Mouse (Mus musculus): ENCODE measurements around the gene Itsn2.
"Not testable (repeated sequence)": the region's sequence is repeated elsewhere in the genome, so short reads cannot be mapped to it uniquely, and the experiment has no call there.

Itsn2 gene

DNA sequence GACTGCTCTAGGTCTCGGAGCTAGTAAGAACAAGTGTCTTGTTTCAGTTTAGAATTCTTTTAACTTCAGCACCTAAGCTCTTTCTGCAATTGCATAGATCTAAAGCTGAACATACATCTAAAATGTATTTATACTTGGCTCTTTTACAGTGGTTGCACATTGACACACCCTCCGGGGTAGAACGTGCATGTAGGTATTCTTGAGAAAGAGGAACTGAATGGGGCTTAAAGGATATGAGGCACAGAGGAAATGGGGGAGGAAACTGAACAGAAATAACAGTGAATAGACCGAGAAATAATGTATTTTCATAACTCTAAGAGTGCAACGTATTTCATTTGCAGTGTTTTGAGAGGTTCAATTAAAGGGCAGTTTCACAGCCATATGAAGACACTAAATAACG is 2.6 kb downstream of the Itsn2 start:
- in situ Hi-C loops (cut with MboI; ENCODE audit: low sequenced_read_pairs): no loop called here

DNA sequence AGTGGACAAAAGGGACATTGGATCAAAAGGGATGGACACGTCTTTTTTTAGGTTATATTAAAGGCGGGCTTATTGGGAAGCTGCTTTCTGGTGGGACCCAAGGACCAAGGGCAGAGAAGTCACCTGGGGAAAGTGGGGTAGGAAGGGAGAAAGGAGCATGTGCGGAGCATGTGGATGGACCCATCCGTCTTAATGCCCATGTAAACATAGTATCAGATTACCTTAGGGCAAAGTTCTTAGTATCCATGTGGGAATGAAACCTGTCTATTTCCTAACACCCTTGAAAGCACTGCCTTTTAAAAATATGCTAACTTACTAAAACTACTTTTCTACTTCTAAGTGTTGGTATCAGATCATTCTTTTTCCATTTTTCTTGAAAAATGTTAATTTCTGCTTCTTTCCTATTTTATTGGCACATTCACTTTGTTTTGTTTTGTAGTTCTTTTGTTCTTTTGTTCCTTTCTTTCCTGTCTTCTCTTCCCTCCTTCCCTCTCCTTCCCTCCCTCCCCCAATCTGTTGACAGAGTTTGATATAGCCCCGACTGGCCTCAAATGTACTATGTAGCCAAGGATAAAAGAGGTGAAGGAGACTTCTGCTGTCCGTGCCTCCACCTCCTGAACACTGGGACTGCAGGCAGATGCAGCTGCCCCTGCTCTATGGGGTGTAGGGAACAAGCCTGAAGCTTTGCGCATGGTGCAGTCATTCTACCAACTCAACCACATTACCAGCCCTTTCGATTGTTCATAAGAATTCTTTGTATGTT is 6.4 kb downstream of the Itsn2 start:
- in situ Hi-C loops (cut with MboI; ENCODE audit: low sequenced_read_pairs): no loop called here

DNA sequence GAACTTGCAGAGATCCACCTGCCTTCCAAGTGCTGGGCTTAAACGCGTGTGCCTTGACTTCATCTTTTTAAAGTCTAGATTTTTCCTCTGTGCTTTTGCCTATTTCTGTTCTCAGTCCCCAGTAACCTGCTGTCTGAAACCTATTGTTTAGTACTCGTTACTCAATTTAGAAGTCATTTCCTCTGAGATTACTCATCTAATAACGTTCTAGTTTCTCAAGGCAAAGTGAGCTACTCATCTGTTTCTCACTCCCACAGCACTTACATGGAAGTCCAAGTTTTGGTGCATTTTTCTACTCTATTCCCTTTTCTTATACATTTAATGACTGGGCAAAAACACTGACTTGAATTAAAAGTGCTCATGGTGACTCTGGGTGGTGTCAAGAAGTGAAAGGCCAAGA is 7.3 kb downstream of the Itsn2 start:
- in situ Hi-C loops (cut with MboI; ENCODE audit: low sequenced_read_pairs): no loop called here

DNA sequence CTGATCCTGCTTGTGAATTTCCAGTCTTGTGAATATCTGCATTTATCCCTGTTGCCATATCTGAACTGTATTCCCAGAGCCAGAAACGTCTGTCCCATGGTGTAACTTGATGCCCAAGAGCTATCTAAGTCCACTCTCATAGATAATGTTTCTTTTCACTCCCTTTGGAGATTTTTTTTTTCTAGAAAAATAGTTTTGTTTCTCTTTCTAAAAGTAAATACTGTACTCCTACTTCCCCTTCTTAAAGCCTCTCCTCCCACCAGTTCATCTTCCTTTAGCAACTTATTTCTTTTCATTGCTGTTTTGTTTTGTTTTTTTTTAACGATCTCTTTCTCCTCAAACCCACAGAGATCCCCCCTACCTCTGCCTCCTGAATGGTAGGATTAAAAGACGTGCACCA is 14.2 kb downstream of the Itsn2 start:
- in situ Hi-C loops (cut with MboI; ENCODE audit: low sequenced_read_pairs): no loop called here

DNA sequence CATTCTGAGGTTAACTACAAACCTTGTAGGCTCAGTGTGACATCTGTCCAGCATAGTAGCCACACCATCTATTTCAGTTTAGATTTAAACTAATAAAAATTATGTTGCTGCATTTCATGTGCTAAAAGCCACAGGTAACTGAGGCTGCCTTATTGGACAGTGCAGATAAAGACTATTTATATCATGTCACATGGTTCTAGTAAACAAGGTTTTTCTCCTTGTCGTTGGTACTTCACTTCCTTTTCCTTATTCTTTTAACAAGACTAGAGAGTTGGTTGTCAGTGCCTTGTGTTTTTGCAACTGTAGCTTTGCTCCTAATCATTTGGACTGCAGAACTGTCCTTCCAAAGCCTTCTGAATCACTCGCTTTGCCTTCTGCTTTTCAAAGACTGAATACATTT is 22.3 kb downstream of the Itsn2 start:
- in situ Hi-C loops (cut with MboI; ENCODE audit: low sequenced_read_pairs): no loop called here

DNA sequence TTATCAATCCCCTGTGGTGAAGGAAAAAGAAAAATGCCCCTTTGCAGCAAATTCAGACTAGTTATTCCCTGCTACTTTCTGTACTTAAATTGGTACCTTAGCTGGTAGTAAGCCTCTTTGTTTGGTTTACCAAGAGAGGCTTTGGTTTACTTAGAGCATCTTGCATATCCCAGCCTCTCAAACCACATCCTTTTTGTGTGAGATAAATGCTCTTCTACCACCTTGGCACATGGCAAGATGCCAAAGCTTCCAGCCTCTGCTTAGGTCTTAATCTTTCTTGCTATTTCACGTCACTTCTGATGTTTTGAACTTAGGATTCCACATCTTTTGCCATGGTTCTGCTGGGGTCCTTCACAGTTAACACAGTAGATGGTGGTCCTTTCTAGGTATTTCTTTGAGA is 31.8 kb downstream of the Itsn2 start:
- in situ Hi-C loops (cut with MboI; ENCODE audit: low sequenced_read_pairs): no loop called here

DNA sequence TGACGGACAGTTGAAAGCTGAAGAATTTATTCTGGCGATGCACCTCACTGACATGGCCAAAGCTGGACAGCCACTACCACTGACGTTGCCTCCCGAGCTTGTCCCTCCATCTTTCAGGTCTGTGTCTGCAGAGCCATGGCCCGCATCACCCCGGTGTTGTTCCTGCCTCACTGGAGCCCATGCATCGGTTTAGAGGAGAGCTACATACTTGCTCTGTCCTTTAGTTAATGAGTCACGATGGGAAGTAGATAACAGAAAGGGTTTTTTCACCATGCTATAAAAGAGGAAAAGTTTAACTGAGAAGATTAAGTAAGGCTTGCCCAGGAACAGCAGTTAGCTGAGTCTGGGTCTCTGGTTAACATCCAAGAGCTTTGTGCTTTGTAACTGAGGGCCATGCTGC is 40.5 kb downstream of the Itsn2 start:
- in situ Hi-C loops (cut with MboI; ENCODE audit: low sequenced_read_pairs): no loop called here

DNA sequence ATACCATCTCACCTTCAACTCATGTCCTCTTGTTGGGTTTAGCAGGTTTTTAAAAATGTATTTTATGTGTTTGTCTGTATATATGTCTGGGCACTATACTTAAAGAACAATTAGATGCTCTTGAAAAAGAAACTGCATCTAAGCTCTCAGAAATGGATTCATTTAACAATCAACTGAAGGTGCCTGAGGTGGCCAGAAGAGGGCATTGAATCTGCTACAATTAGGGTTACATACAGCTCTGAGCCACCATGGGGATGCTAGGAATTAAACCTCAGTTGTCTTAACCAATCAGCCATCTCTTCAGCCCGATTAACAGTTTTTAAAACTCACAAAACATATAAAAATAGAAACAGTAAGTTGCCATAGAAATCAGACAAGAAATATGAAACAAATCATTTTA is 46.0 kb downstream of the Itsn2 start:
- in situ Hi-C loops (cut with MboI; ENCODE audit: low sequenced_read_pairs): no loop called here

DNA sequence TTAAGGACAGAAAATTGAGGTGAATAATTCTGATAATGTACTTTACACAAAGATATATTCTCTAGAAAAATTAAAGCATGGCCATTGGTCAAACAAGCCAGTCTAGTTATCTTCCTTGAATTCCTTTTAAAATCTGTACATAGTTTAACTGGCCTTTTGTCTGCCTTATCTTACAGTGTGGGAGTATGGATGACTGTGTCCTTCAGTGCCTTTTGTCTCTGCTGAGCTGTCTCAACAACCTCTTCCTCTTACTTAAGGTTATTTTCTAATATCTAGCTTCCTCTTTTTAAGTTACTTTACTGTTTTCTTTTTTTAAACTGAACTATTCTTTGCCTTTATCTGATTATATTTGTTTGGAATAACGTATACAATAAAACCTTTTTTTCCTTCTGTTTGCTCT is 48.3 kb downstream of the Itsn2 start:
- in situ Hi-C loops (cut with MboI; ENCODE audit: low sequenced_read_pairs): no loop called here

DNA sequence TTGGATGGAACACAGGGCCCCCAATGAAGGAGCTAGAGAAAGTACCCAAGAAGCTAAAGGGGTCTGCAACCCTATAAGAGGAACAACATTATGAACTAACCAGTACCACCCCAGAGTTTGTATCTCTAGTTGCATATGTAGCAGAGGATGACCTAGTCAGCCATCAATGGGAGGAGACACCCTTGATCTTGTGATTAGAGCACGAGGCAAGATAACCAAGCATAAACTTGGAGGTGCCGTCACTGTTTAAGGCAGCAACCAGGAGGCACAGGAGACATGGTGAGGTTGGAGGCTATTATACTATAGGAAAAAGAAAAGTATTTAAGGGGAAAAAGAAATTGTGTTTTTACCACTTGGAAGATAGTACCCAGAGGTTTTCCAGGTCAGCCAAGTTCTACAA is 64.4 kb downstream of the Itsn2 start:
- in situ Hi-C loops (cut with MboI; ENCODE audit: low sequenced_read_pairs): no loop called here

DNA sequence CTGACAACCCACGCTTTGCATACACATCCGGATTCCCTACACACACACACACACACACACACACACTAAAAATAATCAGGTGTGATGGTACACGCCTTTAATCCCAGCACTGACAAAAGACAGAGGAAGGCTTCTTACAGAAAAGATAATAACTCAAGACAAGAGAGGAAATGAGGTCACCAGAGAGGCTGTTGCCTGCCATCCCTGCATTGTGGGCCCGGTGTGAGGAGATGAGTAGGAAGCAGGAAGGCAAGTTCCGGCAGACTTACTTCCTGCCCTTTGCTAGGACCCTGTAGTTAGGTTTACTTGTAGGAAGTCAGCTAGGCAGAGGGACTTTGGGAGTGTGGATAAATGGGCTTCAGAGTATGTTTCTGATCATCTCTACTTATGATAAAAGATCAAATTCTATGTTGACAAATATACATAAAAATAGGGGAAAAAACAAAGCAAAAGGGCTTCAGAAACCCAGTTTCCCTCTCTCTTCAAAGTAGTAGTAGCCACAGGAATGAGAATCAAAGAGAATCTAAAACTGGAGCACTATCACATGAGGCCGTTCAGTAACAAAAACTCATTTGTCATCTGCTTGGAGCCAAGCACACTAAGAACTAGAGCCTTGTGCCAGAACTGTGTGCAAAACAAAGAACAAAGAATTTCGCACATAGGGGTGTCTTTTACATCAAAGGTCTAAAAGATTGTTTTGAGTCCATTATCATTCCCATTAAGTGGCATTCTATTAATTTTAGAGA is 72.7 kb downstream of the Itsn2 start:
- in situ Hi-C loops (cut with MboI; ENCODE audit: low sequenced_read_pairs): no loop called here

DNA sequence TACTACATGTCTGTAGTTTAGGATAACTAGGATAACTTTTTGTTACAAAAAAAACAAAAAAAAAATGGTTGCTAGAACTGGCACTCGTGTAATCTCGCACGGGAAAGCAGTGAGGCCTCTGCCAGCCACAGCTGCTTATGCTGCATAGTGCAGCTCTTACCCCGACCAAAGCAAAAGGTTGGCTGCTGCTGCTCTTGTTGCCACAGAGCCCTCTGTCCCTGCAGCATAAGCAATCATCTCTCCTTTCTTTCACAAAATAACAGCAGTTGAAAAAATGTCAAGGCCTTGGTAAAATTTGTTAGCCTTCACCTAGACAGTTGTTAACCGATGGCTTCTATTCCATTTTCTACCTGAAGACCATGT is 73.2 kb downstream of the Itsn2 start:
- in situ Hi-C loops (cut with MboI; ENCODE audit: low sequenced_read_pairs): no loop called here

DNA sequence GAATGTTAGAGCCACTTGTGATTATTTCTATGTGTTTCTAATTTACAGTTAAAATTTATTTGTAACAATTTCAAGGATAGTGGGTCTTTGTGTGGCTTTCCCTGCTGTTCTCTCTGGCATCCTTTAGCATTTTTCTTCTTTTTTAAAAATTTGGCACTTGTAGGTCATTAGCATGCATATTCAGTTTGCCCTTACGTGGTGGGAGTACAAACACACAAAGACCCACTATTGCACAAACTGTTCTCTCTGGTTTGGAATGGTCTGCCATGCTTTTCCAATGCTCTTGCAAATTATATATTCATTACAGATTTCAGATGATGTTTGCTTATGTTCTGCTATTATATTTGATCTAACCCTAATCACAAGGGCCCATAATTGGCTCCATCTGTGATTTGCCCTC is 83.9 kb downstream of the Itsn2 start:
- in situ Hi-C loops (cut with MboI; ENCODE audit: low sequenced_read_pairs): no loop called here

DNA sequence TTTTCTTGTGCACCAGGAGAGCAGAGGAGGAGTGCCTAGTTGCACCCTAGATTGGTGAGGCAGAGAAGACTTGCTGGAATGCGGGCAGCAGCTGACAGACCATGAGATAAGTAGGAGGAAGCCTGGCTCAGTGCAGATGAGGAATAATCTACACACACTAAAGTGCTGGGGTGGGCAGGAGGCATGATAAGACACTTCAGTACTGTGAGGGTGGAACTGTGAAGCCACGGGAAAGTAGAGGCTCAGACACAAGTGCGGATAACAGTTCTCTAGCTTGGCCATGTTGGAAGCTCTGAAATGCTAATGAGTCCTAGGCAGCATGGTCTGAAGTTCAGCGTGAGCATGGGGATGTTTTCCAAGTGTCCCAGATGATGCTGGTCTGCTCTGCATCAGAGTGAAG is 87.5 kb downstream of the Itsn2 start:
- in situ Hi-C loops (cut with MboI; ENCODE audit: low sequenced_read_pairs): no loop called here

DNA sequence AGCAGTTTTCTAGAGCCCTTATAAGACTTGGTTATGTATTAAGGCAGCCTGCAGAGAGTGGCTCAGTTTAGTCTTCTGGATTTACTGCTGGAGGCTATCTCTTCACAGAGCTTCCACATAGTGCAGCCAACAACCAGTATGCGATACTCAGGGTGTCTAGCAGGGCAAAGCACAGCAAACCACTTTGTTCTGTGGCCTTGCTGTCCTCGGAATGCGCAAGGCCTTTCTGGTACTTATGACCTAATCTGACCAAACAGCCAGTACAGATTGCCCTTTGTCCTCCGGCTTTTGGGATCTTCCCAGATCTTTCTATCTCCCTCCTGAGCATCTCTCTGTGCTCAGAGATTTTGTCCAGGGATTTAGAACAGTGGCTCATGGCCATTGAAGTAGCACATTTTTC is 93.0 kb downstream of the Itsn2 start:
- in situ Hi-C loops (cut with MboI; ENCODE audit: low sequenced_read_pairs): no loop called here

DNA sequence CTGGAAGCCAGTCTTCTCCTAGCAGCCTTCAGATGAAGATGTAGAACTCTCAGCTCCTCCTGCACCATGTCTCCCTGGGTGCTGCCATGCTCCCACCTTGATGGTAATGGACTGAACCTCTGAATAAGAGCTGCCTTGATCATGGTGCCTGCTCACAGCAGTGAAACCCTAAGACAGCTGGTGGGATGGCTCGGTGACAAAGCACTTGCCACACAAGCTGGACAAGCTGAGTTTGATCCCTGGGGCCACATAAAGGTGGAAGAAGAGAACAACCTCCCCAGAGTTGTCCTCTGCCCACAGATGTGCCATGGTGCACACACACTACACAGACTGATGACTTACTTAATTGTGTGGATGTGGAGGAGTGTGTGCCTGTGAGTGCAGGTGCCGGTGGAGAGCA is 95.9 kb downstream of the Itsn2 start:
- in situ Hi-C loops (cut with MboI; ENCODE audit: low sequenced_read_pairs): no loop called here

DNA sequence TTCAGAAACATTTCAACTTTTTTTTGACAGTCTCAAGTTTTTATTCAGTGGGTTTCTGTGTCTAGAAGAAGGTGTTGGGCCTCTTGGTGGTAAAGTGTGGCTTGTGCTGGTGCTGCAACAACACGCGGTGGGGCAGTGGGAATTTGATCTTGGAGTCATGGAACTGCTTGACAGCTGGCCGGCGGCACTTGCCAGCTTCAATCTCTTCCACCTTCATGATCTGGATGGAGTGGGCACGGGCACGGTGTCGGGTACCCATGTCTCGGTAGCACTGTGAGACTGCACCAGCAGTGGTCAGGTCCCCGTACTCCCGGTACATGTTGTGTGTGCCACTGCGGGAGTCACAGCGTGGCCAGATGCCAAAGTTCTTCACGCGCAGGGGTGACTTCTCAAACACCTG is 96.9 kb downstream of the Itsn2 start:
- in situ Hi-C loops (cut with MboI; ENCODE audit: low sequenced_read_pairs): no loop called here

DNA sequence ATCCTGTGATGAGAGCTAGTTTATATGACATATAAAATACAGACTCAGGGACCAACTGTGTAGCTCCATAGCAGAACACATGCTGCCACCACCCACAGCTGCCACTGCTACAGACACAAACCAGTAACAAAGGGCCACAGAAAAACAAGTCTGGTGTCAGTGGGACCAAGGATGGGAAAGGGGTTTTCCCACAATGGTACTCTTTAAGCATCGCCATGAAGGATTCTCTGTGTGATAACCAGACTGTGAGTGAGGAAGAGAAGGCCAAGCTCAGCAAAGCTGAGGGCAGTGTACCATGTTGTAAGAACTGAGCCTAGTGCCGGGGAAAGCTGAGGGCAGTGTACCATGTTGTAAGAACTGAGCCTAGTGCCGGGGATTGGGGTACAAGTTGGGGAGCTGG is 98.8 kb downstream of the Itsn2 start:
- in situ Hi-C loops (cut with MboI; ENCODE audit: low sequenced_read_pairs): no loop called here

DNA sequence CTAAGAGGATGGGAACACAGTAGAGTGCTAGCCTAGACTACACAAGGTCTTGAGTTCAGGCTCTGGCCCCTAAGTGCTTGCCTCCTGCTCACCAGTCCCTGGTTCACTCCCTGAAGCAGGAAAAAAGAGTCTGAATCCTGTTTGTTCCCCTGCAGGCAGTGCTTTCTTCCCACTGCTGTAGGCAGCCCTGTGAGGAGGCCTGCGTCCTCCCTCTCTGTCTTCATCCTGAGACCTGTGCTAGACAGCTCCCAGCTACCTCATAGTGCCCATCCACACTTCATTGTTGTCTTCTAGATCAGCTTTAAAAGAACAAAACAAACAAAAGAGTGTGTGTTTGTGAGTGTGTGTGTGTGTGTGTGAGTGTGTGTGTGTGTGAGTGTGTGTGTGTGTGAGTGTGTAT is 102.1 kb downstream of the Itsn2 start:
- in situ Hi-C loops (cut with MboI; ENCODE audit: low sequenced_read_pairs): no loop called here

DNA sequence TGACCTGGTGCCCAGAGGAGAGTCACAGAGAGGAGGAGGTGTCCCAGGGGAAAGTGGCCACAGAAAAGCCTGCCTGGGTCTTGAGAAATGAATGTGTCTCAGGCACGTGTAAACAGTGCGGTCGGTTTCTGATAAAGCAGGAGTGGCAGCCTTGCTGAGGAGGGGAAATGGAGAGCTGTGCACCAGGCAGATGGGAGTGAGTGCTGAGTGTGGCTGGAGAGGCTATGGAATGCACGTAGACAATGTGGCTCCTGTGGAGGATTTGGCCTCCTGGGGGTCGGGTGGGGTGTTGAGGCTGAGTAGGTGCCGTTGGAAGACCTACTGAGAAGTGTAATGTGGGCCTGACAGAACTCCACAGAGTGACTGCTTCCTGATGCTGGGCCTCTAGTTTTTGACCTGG is 113.2 kb downstream of the Itsn2 start:
- in situ Hi-C loops (cut with MboI; ENCODE audit: low sequenced_read_pairs): not testable (repeated sequence)

DNA sequence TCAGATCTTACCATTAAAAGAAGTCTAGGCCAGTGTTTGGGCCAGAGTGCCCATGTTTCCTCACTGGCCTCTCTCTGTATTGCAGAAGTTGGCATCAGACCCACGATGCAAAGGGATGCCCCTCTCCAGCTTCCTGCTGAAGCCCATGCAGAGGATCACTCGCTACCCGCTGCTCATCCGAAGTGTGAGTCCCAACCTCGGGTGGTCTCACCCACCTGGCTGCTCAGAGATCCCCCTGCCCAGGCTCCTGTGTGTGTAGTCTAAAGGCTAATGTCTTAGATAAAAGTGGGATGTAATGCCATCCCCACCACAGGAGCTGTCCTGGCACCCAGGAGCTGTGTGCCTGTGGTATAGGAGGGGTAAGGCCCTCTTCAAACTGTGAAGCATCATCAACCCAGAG is 113.7 kb downstream of the Itsn2 start:
- in situ Hi-C loops (cut with MboI; ENCODE audit: low sequenced_read_pairs): no loop called here

DNA sequence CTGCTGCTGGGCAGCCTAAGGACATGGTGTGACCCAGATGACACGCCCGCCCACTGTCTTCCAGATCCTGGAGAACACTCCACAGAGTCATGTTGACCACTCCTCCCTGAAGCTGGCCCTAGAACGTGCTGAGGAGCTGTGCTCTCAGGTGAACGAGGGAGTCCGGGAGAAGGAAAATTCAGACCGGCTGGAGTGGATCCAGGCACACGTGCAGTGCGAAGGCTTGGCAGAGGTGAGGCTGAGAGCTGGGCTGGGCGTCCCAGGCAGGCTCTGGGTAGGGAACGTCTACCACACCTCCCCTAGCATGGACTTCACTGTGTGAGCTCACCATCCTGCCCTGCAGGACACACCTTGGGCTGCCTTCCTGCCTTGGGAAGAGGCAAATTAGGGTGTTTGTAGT is 114.5 kb downstream of the Itsn2 start:
- in situ Hi-C loops (cut with MboI; ENCODE audit: low sequenced_read_pairs): no loop called here

DNA sequence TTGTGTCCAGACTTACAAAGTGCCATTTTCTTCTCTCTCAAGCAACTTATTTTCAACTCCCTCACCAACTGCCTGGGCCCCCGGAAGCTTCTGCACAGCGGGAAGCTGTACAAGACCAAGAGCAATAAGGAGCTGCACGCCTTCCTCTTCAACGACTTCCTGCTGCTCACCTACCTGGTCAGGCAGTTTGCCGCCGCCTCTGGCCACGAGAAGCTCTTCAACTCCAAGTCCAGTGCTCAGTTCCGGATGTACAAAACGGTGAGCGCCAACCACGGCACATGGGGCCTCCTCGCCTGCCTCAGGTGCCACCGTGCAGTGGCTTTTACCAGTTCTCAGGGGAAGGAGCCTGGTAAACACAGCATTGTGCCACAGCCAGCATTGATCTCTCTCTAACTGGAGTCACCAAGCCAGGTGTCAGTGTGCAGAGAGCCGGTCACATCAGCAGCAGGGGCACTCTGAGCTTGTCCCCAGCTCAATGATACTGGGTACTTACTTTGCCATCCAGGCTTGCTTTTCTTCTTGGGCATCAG is 115.1 kb downstream of the Itsn2 start:
- in situ Hi-C loops (cut with MboI; ENCODE audit: low sequenced_read_pairs): no loop called here

All from CH12F3 (cell line).